Mouse (Mus musculus) forebrain, embryonic 10.5 days (tissue): ENCODE data around the gene Brd2. TPM values are rescaled to one million over a fixed set of nuclear protein-coding genes. Genes with fewer than 3 reads are reported as not detected.
A peak's percentile ranks its signal among the peaks of the same experiment; 100 is the strongest.

Experiments used
- DNase-seq: peaks from one replicate; pipeline ENCODE4 v3.0.0-alpha.2; 2017; ENCODE audit warnings: low spot score; ENCODE audit errors: extremely low spot score
- H3K27ac ChIP-seq: fragments of 300-500 bp; sonication (generic); 2 replicates; pipeline ENCODE4 v1.5.1; 2016; ENCODE audit warnings: mild to moderate bottlenecking
- H3K27me3 ChIP-seq: fragments of 300-500 bp; sonication (generic); 2 replicates; pipeline ENCODE4 v1.6.1; 2016; ENCODE audit warnings: mild to moderate bottlenecking; ENCODE audit not compliant: poor library complexity, severe bottlenecking
- H3K36me3 ChIP-seq: fragments of 300-500 bp; sonication (generic); replicated peaks from 2 replicates; pipeline ENCODE4 v1.6.1; 2016; ENCODE audit warnings: mild to moderate bottlenecking, moderate library complexity
- H3K4me1 ChIP-seq: fragments of 300-500 bp; sonication (generic); 2 replicates; pipeline ENCODE4 v1.6.1; 2016
- H3K4me3 ChIP-seq: fragments of 300-500 bp; sonication (generic); 2 replicates; pipeline ENCODE4 v1.5.1; 2016; ENCODE audit warnings: mild to moderate bottlenecking, moderate library complexity
- H3K9me3 ChIP-seq: fragments of 300-500 bp; sonication (generic); 2 replicates; pipeline ENCODE4 v1.6.1; 2016; ENCODE audit warnings: mild to moderate bottlenecking, moderate library complexity
- WGBS: fragments of 180-500 bp; shearing (Covaris S2); methylation state at CpG from one replicate; pipeline ENCODE4 v1.1.7; 2016; 5-methylcytosine and 5-hydroxymethylcytosine counted together
- polyA plus RNA-seq: library from polyadenylated mRNA; unstranded; fragments of >200 nt; fragmentation: Nextera tagmentation; extraction: Ambion mirVana; gene quantifications from 2 replicates; pipeline ENCODE4 v1.2.1, GENCODE M21; 2016

Gene Brd2
- polyA plus RNA-seq, 1 experiment from 2014 or later, result 121 TPM

DNA sequence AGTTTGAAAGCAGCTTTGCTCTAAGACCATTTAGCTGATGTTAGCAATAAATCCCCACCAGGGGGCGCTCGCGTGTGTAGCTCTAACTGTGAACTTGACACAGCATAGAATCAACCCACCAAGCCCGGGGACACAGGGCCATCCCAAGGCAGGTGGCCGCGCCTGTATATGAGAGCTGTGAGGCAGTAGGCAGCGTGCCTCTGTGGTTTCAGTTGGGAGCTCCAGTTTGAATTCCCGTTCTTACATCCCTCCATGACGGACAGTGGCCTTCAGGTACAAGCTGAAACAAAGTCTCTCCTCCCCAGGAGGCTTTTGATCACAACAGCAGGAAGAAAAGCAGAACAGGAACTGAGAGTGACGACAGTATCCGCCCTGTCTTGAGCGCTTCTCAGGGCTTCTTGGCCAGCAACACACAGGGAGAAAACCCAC, 20.8 kb downstream of the Brd2 start:
- peaks cover 8% of the 10 kb centered on the region for H3K4me1 ChIP-seq
- H3K36me3 ChIP-seq, result no peaks in the 10 kb centered on the region
- peak; percentile 93 for DNase-seq
- 9% methylated on average over 12 of the region's 12 CpGs for WGBS
- H3K4me3 ChIP-seq, result peak overlapping the region; percentile 24; the same call in 1 of the 2 replicates
- H3K9me3 ChIP-seq, result no peaks in the 10 kb centered on the region
- H3K27ac ChIP-seq, result no peak overlapping the region
- peaks cover 13% of the 10 kb centered on the region for H3K27me3 ChIP-seq

DNA sequence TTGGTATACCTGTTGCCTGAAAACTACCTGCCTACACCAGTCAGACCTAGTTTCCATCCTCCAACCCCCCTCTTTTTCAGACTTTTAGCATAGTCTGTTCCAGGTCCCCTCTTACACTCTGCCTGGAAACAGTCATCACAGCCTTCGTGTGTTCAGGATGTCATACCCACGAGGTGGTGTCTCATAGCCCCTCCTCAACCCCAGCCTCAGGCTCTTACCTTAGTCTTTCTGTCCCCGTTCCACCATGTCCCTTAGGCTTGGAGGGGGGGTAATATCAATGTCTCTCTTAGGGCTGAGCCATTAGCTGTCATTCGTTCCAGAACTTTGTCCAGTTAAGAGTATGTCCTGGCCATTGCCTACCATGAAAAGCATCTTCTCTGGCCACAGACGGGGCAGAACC, 21.2 kb downstream of the Brd2 start:
- Histone ChIP-seq H3K9me3 (no peaks in the 10 kb centered on the region), H3K27ac (no peak overlapping the region), H3K4me1 (peaks cover 8% of the 10 kb centered on the region), H3K27me3 (peaks cover 13% of the 10 kb centered on the region), H3K4me3 (no peak overlapping the region; the same call in 1 of the 2 replicates), H3K36me3 (no peaks in the 10 kb centered on the region)
- 39% methylated on average over 5 of the region's 5 CpGs for WGBS
- DNase-seq, result no peak

DNA sequence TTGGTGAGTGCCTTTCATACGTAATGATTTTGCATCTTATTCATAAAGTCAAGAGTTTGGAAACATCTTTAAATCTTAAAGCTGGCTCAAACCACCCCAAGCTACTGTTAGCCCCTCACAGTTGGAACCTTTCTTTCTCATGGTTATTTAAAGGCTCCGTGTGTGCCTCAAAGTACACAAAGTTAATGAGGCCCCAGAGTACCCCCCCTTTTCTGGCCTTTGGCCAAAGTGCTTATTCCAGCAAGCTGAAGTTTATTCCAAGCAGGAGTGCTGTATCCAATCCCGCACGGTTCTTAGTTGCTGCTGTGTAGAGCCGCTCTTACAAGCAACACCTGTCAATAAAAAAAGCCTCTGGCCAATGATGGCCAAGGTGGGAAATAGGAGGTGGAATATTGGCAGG, 22.9 kb downstream of the Brd2 start:
- Histone ChIP-seq H3K4me1 (peaks cover 8% of the 10 kb centered on the region), H3K36me3 (no peaks in the 10 kb centered on the region), H3K27me3 (peaks cover 15% of the 10 kb centered on the region), H3K9me3 (peaks cover 2% of the 10 kb centered on the region), H3K4me3 (no peak overlapping the region), H3K27ac (no peak overlapping the region)
- DNase-seq, result no peak
- WGBS, result 71% methylated on average over 5 of the region's 5 CpGs

GRCm38 (mm10) chr17:34098709-34099479, 23.5 kb downstream of the Brd2 start:
- Histone ChIP-seq H3K9me3 (peaks cover 5% of the 10 kb centered on the region), H3K27me3 (peaks cover 18% of the 10 kb centered on the region), H3K4me1 (peaks cover 9% of the 10 kb centered on the region), H3K27ac (no peak overlapping the region), H3K4me3 (no peak overlapping the region), H3K36me3 (no peaks in the 10 kb centered on the region)
- 73% methylated on average over 10 of the region's 10 CpGs for WGBS
- no peak for DNase-seq

- Histone ChIP-seq H3K27me3 (peaks cover 18% of the 10 kb centered on the region), H3K36me3 (no peaks in the 10 kb centered on the region), H3K27ac (no peak overlapping the region), H3K9me3 (peaks cover 5% of the 10 kb centered on the region), H3K4me3 (no peak overlapping the region), H3K4me1 (peaks cover 18% of the 10 kb centered on the region)
- WGBS, result 76% methylated on average over 5 of the region's 5 CpGs
- no peak for DNase-seq
Measured at GRCm38 (mm10) chr17:34097272-34097671, 25.2 kb downstream of the Brd2 start.

DNA sequence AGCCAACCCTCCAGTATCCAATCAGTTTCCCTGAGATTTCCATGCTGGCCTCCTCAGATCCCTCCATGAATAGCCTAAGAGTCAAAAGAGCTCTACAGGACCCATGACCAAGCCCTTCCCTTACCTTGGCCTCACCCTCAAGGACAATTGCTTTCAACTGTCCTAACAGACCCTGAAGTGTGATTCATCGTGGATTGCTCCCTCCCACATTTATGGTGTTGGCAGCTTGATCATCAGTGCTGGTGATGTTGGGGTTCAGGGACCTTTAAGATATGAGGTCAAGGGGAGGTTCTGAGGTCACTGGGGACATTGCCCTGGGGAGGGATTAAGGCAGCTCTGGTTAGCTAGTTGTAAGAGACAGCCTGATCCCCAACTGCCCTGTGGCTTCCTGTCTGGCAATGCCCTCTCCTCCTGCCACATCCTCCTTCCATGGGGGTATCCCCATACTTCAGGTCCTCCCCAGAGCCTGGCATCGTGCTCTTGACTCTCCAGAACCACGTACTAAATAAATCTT, 25.9 kb downstream of the Brd2 start:
- WGBS, result 77% methylated on average over 3 of the region's 3 CpGs
- Histone ChIP-seq H3K4me3 (no peak overlapping the region), H3K27ac (no peak overlapping the region), H3K27me3 (peaks cover 18% of the 10 kb centered on the region), H3K36me3 (no peaks in the 10 kb centered on the region), H3K4me1 (peaks cover 15% of the 10 kb centered on the region), H3K9me3 (peaks cover 5% of the 10 kb centered on the region)
- no peak for DNase-seq

DNA sequence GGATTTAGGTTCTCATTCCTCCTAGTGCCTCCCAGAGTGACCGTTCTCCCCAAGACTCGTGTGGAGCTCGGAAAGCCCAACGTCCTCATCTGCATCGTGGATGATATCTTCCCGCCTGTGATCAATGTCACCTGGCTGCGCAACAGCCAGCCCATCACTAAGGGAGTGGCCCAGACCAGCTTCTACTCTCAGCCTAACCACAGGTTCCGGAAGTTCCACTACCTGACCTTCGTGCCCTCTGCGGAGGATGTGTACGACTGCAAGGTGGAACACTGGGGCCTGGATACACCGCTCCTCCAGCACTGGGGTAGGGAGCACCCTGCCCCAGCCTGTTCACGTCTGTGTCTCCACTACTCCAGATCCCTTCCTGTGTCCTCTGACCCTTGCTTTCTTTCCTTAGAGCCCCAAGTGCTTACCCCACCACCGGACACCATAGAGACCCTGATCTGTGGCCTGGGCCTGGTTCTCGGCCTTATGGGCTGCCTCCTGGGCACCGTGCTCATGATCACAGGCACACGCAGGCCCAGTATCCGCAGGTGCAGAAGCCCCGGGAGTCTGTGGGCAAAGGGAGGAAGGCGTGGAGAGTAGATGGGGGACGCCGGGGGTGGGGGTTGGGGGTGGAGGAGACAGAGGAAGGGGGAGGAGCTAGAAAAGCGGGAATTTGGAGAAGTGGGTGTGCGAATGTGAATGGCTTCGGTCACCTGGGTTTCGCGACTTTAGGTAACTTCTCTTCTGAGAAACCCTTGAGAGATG, 28.0 kb downstream of the Brd2 start:
- no peak for DNase-seq
- 87% methylated on average over 27 of the region's 27 CpGs for WGBS
- Histone ChIP-seq H3K4me1 (peaks cover 13% of the 10 kb centered on the region), H3K9me3 (peaks cover 5% of the 10 kb centered on the region), H3K27ac (no peak overlapping the region), H3K36me3 (no peaks in the 10 kb centered on the region), H3K27me3 (0 out of 2 replicates have a peak, but pooled peaks cover 5% of the 10 kb centered on the region), H3K4me3 (no peak overlapping the region)

GRCm38 (mm10) chr17:34093199-34093874, 29.1 kb downstream of the Brd2 start:
- H3K9me3 ChIP-seq, result peaks cover 5% of the 10 kb centered on the region
- DNase-seq, result peak; percentile 72
- 0 out of 2 replicates have a peak, but pooled peaks cover 5% of the 10 kb centered on the region for H3K27me3 ChIP-seq
- 40% methylated on average over 7 of the region's 7 CpGs for WGBS
- 0 out of 2 replicates have a peak overlapping the region, but pooled peaks have one; percentile 16 for H3K27ac ChIP-seq
- peaks cover 11% of the 10 kb centered on the region for H3K4me1 ChIP-seq
- peak overlapping the region; percentile 23 for H3K4me3 ChIP-seq
- no peaks in the 10 kb centered on the region for H3K36me3 ChIP-seq

DNA sequence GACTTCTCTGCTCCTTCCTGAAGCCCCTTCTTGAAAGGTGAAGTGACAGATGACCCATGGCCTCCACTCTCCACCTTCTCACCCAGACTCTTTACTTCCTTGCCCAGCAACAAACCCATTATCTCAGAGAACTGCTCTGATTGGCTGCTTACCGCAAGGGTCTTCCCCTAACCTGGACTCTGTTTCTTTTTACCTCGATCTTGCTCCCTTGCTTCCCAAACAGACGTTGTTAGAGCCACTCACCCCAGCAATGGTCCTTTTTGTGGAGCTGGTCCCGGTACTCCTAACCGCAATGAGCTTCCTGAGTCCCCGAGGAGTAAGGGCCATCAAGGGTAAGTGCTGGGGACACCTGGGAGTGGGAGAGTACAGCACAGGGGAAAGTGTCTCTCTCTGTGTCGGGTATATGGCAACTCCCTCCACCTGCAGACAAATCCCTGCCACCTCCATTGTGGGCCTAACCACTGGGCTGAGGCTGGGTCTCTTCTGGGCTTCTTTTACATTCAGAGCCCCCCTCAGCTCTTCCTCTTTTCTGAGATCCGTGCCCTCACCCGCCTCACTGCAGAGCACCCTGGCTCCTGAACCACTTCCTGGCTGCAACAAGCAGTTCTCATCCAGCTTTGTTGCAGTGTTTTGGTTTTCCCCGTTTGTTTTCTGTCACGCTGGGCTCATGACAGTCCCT, 30.1 kb downstream of the Brd2 start, which contains the start of gene H2-Oa:
Gene H2-Oa, plus strand, starts transcription at position 144 of the 679 bp plus-strand sequence.
- 48% methylated on average over 11 of the region's 11 CpGs for WGBS
- DNase-seq, result no peak
- Histone ChIP-seq H3K4me1 (peaks cover 13% of the 10 kb centered on the region), H3K9me3 (peaks cover 5% of the 10 kb centered on the region), H3K4me3 (0 out of 2 replicates have a peak within 1 kb of the TSS, but pooled peaks have one; percentile 2), H3K27me3 (0 out of 2 replicates have a peak, but pooled peaks cover 5% of the 10 kb centered on the region), H3K27ac (no peak within 1 kb of the TSS), H3K36me3 (no peaks in the 10 kb centered on the region)

DNA sequence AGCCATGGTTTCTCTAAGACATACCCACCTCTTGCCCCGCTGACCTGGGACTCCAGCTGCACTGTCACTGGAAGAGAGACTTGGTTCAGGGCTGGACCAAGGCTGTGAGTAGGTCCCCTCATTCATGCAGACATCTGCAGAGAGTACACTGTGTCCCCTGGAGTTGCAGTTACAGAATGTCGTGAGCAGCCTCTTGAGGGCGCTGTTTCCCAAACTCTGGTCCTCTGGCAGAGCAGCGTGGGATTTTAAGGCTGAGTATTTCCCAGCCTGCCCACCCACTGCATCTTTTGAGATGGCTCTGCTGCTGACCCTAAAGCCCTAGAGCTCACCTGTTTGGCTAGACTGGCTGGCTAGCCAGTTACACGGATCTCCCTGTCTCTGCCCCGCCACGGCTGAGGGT, 31.5 kb downstream of the Brd2 start:
- Histone ChIP-seq H3K36me3 (no peaks in the 10 kb centered on the region), H3K4me1 (peaks cover 19% of the 10 kb centered on the region), H3K9me3 (peaks cover 5% of the 10 kb centered on the region), H3K27ac (no peak overlapping the region), H3K4me3 (no peak overlapping the region), H3K27me3 (0 out of 2 replicates have a peak, but pooled peaks cover 5% of the 10 kb centered on the region)
- DNase-seq, result no peak
- WGBS, result 51% methylated on average over 7 of the region's 7 CpGs

DNA sequence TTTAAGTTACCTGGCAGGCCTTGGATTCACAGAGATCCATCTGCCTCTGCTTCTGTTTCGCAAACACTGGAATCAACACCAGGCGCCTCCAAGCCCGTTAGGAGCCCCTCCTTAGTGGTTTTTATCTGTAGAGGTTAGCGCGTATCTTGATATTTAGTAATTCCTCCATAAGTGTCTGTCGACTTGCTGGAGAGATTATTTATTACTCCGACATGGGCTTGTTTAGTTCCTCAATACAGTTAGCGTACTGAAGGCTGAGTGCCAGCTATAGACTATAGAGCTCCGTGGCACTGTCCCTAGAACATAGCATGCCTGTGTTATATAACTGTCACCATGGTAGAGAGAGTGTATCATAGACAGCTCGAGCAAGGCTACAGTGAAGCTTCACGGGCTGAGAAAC, 34.3 kb downstream of the Brd2 start:
- 0 out of 2 replicates have a peak, but pooled peaks cover 5% of the 10 kb centered on the region for H3K27me3 ChIP-seq
- DNase-seq, result no peak
- H3K36me3 ChIP-seq, result no peaks in the 10 kb centered on the region
- H3K4me3 ChIP-seq, result no peak overlapping the region
- H3K4me1 ChIP-seq, result peaks cover 14% of the 10 kb centered on the region
- H3K9me3 ChIP-seq, result no peaks in the 10 kb centered on the region
- no peak overlapping the region for H3K27ac ChIP-seq
- 95% methylated on average over 11 of the region's 11 CpGs for whole genome bisulfite sequencing

GRCm38 (mm10) chr17:34087386-34087785, 35.0 kb downstream of the Brd2 start:
- no peak for DNase-seq
- WGBS, result 39% methylated on average over 2 of the region's 2 CpGs
- Histone ChIP-seq H3K9me3 (no peaks in the 10 kb centered on the region), H3K36me3 (no peaks in the 10 kb centered on the region), H3K27me3 (0 out of 2 replicates have a peak, but pooled peaks cover 5% of the 10 kb centered on the region), H3K27ac (no peak overlapping the region), H3K4me1 (peaks cover 19% of the 10 kb centered on the region), H3K4me3 (no peak overlapping the region)
